Mouse (Mus musculus): Measurements from ENCODE around the gene 6030458C11Rik. TPM values are rescaled to one million over a fixed set of nuclear protein-coding genes. Genes with fewer than 3 reads are reported as not detected.

Gene 6030458C11Rik
- polyA plus RNA-seq, 1 experiment = 2.9 TPM

DNA sequence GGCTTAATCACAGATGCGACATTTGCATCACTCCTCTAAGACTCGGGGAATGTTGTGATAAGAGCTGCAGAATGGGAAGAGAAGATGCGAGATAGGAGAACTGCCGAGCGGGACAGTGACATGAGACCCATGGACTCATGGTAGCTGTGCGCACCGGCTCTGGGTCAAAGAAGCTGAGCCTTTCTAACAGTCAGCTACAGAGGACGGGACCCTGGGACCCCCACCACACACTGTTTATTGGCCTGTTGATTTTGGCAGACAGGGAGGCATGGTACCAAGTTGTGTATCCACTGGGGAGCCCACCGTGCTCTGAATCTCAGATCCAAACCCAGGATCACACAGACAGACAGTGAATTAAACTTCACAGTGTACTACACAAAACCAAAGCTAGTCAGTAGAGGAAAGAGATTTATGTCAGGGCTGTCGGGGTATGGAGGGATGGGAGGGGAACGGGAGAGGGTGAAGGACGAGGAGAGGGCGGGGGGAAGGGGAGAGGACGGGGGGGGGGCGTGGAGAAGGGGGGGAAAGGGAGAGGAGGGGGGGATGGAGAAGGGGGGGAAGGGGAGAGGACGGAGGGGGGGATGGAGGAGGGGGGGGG is 42.6 kb downstream of the 6030458C11Rik start:
- Histone ChIP-seq H3K27ac (ENCODE audit: insufficient read depth, low read depth, low read length) (no peak overlapping the region), H3K4me1 (ENCODE audit: control insufficient read depth, insufficient read depth, insufficient read length, low read length) (no peaks in the 10 kb centered on the region), H3K27me3 (ENCODE audit: control insufficient read depth, insufficient read depth, low read length) (no peaks in the 10 kb centered on the region), H3K4me3 (ENCODE audit: low read depth, low read length) (no peak overlapping the region), H3K36me3 (ENCODE audit: control insufficient read depth, insufficient read depth, low read length) (no peaks in the 10 kb centered on the region)
- TF ChIP-seq POLR2A (IDR thresholded peaks at IDR 0.05; ENCODE audit: low read depth, low read length) (no peak), CTCF (IDR thresholded peaks at IDR 0.05; ENCODE audit: extremely low read depth, insufficient read length, insufficient replicate concordance, low read depth, low read length) (no peak)
- 69% methylated on average over 15 of the region's 16 CpGs for WGBS

DNA sequence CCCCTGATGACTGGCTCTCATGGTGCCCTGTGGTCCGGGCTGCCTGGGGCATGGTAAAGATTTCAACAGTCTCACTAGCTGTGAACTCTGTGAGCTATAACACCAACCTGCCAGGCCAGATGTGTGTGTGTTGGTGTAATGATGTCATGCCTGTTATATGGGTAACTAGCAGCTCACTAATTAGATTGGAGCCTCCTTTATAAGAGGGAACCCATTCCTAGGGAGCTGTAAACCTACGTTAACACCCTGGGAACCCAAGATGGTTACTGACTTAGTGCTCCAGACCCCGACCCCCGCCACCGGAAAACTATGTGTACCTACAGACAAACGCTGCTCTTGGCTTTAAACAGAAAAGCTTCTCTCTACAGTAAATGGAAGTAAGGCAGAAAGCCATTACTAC is 43.2 kb downstream of the 6030458C11Rik start:
- Histone ChIP-seq H3K27me3 (ENCODE audit: control insufficient read depth, insufficient read depth, low read length) (no peaks in the 10 kb centered on the region), H3K36me3 (ENCODE audit: control insufficient read depth, insufficient read depth, low read length) (no peaks in the 10 kb centered on the region), H3K27ac (ENCODE audit: insufficient read depth, low read depth, low read length) (no peak overlapping the region), H3K4me1 (ENCODE audit: control insufficient read depth, insufficient read depth, insufficient read length, low read length) (no peaks in the 10 kb centered on the region), H3K4me3 (ENCODE audit: low read depth, low read length) (no peak overlapping the region)
- TF ChIP-seq CTCF (IDR thresholded peaks at IDR 0.05; ENCODE audit: extremely low read depth, insufficient read length, insufficient replicate concordance, low read depth, low read length) (no peak), POLR2A (IDR thresholded peaks at IDR 0.05; ENCODE audit: low read depth, low read length) (no peak)
- WGBS = 82% methylated on average over 6 of the region's 6 CpGs

DNA sequence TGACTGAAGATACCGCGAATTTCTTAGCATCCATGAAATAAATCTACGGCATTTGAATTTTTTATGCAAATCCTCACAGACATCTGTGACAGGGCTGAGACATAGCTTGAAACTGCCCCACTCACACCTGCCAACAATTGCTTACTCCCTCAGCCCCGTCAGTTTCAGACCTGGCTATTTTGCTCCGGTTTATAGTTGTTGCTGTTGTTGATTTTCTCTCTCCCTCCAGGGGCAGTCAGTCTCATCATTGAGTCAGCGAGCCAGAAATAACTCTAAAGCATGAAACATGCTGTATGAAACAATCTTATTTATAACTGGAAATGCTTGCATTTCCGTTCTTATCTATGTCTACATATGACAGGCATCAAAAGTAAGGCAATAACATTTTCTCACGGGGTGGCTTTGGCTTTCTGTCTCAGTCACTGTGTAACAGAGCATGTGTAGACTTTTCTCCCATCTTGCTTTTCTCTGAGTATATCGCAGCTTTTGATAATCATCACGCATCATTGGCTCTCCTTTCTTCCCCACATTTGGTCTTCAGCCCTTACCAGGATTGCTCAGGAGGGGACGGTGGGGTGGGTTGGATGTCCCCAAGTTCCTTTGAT is 50.2 kb downstream of the 6030458C11Rik start:
- Histone ChIP-seq H3K27ac (ENCODE audit: insufficient read depth, low read depth, low read length) (no peak overlapping the region), H3K36me3 (ENCODE audit: control insufficient read depth, insufficient read depth, low read length) (no peaks in the 10 kb centered on the region), H3K4me3 (ENCODE audit: low read depth, low read length) (no peak overlapping the region), H3K27me3 (ENCODE audit: control insufficient read depth, insufficient read depth, low read length) (no peaks in the 10 kb centered on the region), H3K4me1 (ENCODE audit: control insufficient read depth, insufficient read depth, insufficient read length, low read length) (no peaks in the 10 kb centered on the region)
- TF ChIP-seq POLR2A (IDR thresholded peaks at IDR 0.05; ENCODE audit: low read depth, low read length) (no peak), CTCF (IDR thresholded peaks at IDR 0.05; ENCODE audit: extremely low read depth, insufficient read length, insufficient replicate concordance, low read depth, low read length) (no peak)
- 75% methylated on average over 11 of the region's 11 CpGs for WGBS

DNA sequence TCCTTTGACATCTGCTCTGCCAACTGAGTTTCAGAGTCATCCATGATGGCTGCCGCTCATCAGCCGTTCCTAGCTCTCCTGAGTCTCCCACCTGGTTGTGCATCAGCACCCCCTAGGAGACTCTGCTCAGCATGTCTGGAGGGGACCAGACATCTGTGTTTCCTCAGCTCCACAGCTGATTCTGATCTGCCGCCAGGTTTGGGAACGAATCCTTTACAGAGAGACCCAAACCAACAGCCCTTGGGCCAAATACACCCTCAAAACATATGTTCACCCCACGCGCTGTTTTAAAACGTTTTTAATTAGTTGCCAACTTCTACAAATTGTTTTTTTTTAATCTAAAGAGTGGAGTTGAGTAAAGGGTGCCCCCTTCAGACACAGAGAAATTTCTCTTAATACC is 53.5 kb downstream of the 6030458C11Rik start:
- H3K36me3 ChIP-seq (ENCODE audit: control insufficient read depth, insufficient read depth, low read length) = no peaks in the 10 kb centered on the region
- H3K27me3 ChIP-seq (ENCODE audit: control insufficient read depth, insufficient read depth, low read length) = no peaks in the 10 kb centered on the region
- H3K4me3 ChIP-seq (ENCODE audit: low read depth, low read length) = no peak overlapping the region
- 80% methylated on average over 7 of the region's 7 CpGs for WGBS
- H3K27ac ChIP-seq (ENCODE audit: insufficient read depth, low read depth, low read length) = no peak overlapping the region
- TF ChIP-seq POLR2A (IDR thresholded peaks at IDR 0.05; ENCODE audit: low read depth, low read length) = no peak
- TF ChIP-seq CTCF (IDR thresholded peaks at IDR 0.05; ENCODE audit: extremely low read depth, insufficient read length, insufficient replicate concordance, low read depth, low read length) = no peak
- H3K4me1 ChIP-seq (ENCODE audit: control insufficient read depth, insufficient read depth, insufficient read length, low read length) = no peaks in the 10 kb centered on the region

DNA sequence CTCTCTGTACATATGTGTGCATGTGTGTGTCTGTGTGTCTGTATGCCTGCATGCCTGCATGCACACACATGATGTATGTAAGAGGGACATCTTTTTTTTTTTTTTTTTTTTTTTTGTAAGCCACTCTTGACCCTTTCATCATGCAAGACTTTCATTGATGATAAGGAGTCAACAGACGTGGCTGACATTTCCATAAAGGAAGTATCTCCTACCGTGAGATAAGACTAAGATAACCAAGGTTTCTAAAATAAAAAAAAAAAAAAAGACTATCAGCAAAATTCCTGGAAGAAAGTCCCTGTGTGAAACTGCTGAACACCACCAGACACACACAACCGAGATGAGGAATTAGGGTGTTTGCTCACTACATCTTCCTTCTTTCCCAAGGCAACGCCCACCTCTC is 57.6 kb downstream of the 6030458C11Rik start:
- H3K4me1 ChIP-seq (ENCODE audit: control insufficient read depth, insufficient read depth, insufficient read length, low read length) = no peaks in the 10 kb centered on the region
- WGBS = 27% methylated on average over 4 of the region's 4 CpGs
- no peaks in the 10 kb centered on the region for H3K27me3 ChIP-seq (ENCODE audit: control insufficient read depth, insufficient read depth, low read length)
- H3K4me3 ChIP-seq (ENCODE audit: low read depth, low read length) = no peak overlapping the region
- H3K36me3 ChIP-seq (ENCODE audit: control insufficient read depth, insufficient read depth, low read length) = no peaks in the 10 kb centered on the region
- no peak for TF ChIP-seq CTCF (IDR thresholded peaks at IDR 0.05; ENCODE audit: extremely low read depth, insufficient read length, insufficient replicate concordance, low read depth, low read length)
- no peak for TF ChIP-seq POLR2A (IDR thresholded peaks at IDR 0.05; ENCODE audit: low read depth, low read length)
- H3K27ac ChIP-seq (ENCODE audit: insufficient read depth, low read depth, low read length) = no peak overlapping the region

DNA sequence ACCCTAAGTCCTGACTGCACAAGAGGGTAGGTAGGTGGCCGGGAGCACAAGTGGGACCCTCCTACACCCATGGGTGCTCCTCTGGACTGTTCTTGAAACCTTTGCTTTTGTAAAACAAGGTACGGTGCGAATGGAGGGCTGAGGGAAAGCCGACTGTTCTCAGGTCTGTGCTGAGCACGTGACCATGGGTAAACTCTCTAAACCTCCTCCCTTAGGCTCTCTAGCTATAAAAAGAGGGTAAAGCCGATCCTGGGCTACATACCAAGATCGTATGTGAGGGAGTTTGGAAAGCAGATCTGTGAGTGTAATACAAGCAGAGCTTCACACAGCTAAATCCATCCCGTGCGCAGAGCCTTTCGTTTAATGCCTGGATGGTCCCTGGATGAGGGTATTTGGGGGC is 61.3 kb downstream of the 6030458C11Rik start:
- TF ChIP-seq CTCF (IDR thresholded peaks at IDR 0.05; ENCODE audit: extremely low read depth, insufficient read length, insufficient replicate concordance, low read depth, low read length) (no peak), POLR2A (IDR thresholded peaks at IDR 0.05; ENCODE audit: low read depth, low read length) (no peak)
- H3K27me3 ChIP-seq (ENCODE audit: control insufficient read depth, insufficient read depth, low read length) = no peaks in the 10 kb centered on the region
- H3K36me3 ChIP-seq (ENCODE audit: control insufficient read depth, insufficient read depth, low read length) = no peaks in the 10 kb centered on the region
- 58% methylated on average over 10 of the region's 10 CpGs for WGBS
- H3K27ac ChIP-seq (ENCODE audit: insufficient read depth, low read depth, low read length) = no peak overlapping the region
- no peak overlapping the region for H3K4me3 ChIP-seq (ENCODE audit: low read depth, low read length)
- H3K4me1 ChIP-seq (ENCODE audit: control insufficient read depth, insufficient read depth, insufficient read length, low read length) = no peaks in the 10 kb centered on the region

DNA sequence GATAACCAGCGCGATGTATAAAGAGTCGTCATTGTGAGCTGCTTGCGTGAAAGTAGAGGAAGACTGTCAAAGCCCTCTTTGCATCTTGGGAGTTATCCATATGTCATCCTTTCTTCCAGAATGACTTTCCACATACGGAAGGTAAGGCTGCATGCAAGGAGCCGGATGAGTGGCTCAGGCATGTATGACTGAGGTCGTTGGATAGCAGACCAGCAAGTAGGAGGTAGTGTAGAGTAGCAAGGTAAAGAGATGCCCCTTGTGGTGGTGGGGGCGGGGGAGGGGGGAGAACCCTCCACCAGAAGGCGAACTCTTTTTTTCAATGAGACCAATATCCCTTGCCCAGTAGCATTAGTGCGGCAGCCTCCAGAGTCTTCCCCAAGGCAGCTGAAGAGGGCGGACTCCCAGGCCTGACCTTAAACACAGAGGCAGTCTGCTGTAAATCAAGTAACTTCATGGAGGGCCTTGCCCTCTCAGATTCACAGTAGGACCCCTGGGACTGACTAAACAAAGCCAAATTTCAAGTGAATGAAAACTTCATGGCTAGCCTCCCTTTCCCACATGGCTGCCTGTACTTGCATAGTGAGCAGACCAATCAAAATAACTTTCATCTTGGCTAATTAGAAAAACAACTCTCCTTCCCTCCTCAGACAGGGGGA is 62.1 kb downstream of the 6030458C11Rik start:
- WGBS = 77% methylated on average over 11 of the region's 11 CpGs
- Histone ChIP-seq H3K4me1 (ENCODE audit: control insufficient read depth, insufficient read depth, insufficient read length, low read length) (no peaks in the 10 kb centered on the region), H3K27ac (ENCODE audit: insufficient read depth, low read depth, low read length) (no peak overlapping the region), H3K36me3 (ENCODE audit: control insufficient read depth, insufficient read depth, low read length) (no peaks in the 10 kb centered on the region), H3K27me3 (ENCODE audit: control insufficient read depth, insufficient read depth, low read length) (no peaks in the 10 kb centered on the region), H3K4me3 (ENCODE audit: low read depth, low read length) (no peak overlapping the region)
- no peak for TF ChIP-seq CTCF (IDR thresholded peaks at IDR 0.05; ENCODE audit: extremely low read depth, insufficient read length, insufficient replicate concordance, low read depth, low read length)
- TF ChIP-seq POLR2A (IDR thresholded peaks at IDR 0.05; ENCODE audit: low read depth, low read length) = no peak

Data from small intestine, adult 2 months (tissue).